Mouse (Mus musculus) MEL (cell line): ENCODE results near the gene Itpka. TPM values are rescaled to one million over a fixed set of nuclear protein-coding genes. Genes with fewer than 3 reads are reported as not detected.

ENCODE experiments used
- DNase-seq: peaks from one replicate; pipeline ENCODE4 v3.0.0; 2011; ENCODE audit warnings: low read depth, low spot score
- H3K27ac ChIP-seq: 2 replicates; pipeline ENCODE4 v1.5.1; 2012; ENCODE audit warnings: low read depth, mild to moderate bottlenecking, control low read depth, low read length, moderate library complexity; ENCODE audit not compliant: control insufficient read depth
- H3K27me3 ChIP-seq, 2 experiments: fragments of 150-350 bp in 1 of 2; sonication (generic) in 1 of 2; 2 replicates each; pipeline ENCODE4 v1.6.1; 2012; ENCODE audit warnings: low read length in 2 of 2, mild to moderate bottlenecking in 2 of 2, improper control_type of control experiment in 1 of 2, moderate library complexity in 1 of 2; ENCODE audit not compliant: insufficient read depth in 2 of 2, control insufficient read depth in 1 of 2
- H3K36me3 ChIP-seq, 2 experiments: 2 replicates each; pipeline ENCODE4 v1.6.1; 2012 to 2014; ENCODE audit warnings: low read length in 2 of 2, improper control_type of control experiment in 1 of 2, inconsistent platforms in 1 of 2, mild to moderate bottlenecking in 1 of 2; ENCODE audit not compliant: insufficient read depth in 2 of 2, control insufficient read depth in 1 of 2
- H3K4me1 ChIP-seq, 2 experiments: fragments of 150-350 bp in 1 of 2; sonication (generic) in 1 of 2; 2 replicates each; pipeline ENCODE4 v1.6.1; 2012; ENCODE audit warnings: low read length in 2 of 2, improper control_type of control experiment in 1 of 2, mild to moderate bottlenecking in 1 of 2; ENCODE audit not compliant: insufficient read depth in 2 of 2, control insufficient read depth in 1 of 2
- H3K4me3 ChIP-seq, 2 experiments: fragments of 150-350 bp in 1 of 2; sonication (generic) in 1 of 2; 2 replicates each; pipeline ENCODE4 v1.5.1; 2012; ENCODE audit warnings: low read depth in 2 of 2, low read length in 2 of 2, mild to moderate bottlenecking in 2 of 2, moderate library complexity in 2 of 2, control low read depth in 1 of 2, improper control_type of control experiment in 1 of 2; ENCODE audit not compliant: control insufficient read depth in 1 of 2, insufficient read depth in 1 of 2
- H3K79me2 ChIP-seq: 2 replicates; pipeline ENCODE4 v1.6.1; 2012; ENCODE audit warnings: mild to moderate bottlenecking, low read length, moderate library complexity; ENCODE audit not compliant: control insufficient read depth, poor library complexity, insufficient read depth
- H3K9ac ChIP-seq: 2 replicates; pipeline ENCODE4 v1.6.1; 2012; ENCODE audit warnings: low read depth, mild to moderate bottlenecking, control low read depth, low read length, moderate library complexity; ENCODE audit not compliant: control insufficient read depth, poor library complexity, severe bottlenecking
- H3K9me3 ChIP-seq: fragments of 150-350 bp; sonication (generic); replicated peaks from 2 replicates; pipeline ENCODE4 v1.6.1; 2012; ENCODE audit warnings: mild to moderate bottlenecking, low read length, improper control_type of control experiment, moderate library complexity; ENCODE audit not compliant: insufficient read depth
- BHLHE40 ChIP-seq: IDR thresholded peaks from 2 replicates; pipeline ENCODE4 v1.6.1; 2012; ENCODE audit warnings: low read depth, mild to moderate bottlenecking, inconsistent platforms, low read length, improper control_type of control experiment, borderline replicate concordance
- CHD1 ChIP-seq: IDR thresholded peaks from 2 replicates; pipeline ENCODE4 v1.6.1; 2012; ENCODE audit warnings: low read depth, mild to moderate bottlenecking, inconsistent platforms, low read length, improper control_type of control experiment
- CHD2 ChIP-seq: IDR thresholded peaks from 2 replicates; pipeline ENCODE4 v1.6.1; 2011; ENCODE audit warnings: low read length, improper control_type of control experiment
- CTCF ChIP-seq, 3 experiments: IDR thresholded peaks in 2 of 3; conservative IDR thresholded peaks in 1 of 3; 2 replicates each; pipeline ENCODE4 v1.5.1; 2011 to 2012; ENCODE audit warnings: low read length in 3 of 3, low read depth in 2 of 3, mild to moderate bottlenecking in 2 of 3, improper control_type of control experiment in 1 of 3, inconsistent platforms in 1 of 3, mixed read lengths in 1 of 3, moderate library complexity in 1 of 3; ENCODE audit not compliant: control insufficient read depth in 1 of 3, insufficient read depth in 1 of 3, poor library complexity in 1 of 3, severe bottlenecking in 1 of 3
- ELF1 ChIP-seq: IDR thresholded peaks from 2 replicates; pipeline ENCODE4 v1.6.1; 2014; ENCODE audit warnings: low read depth, mild to moderate bottlenecking, inconsistent platforms, low read length, improper control_type of control experiment, moderate library complexity
- ETS1 ChIP-seq: IDR thresholded peaks from 2 replicates; pipeline ENCODE4 v1.6.1; 2012; ENCODE audit warnings: low read depth, mild to moderate bottlenecking, inconsistent platforms, low read length, improper control_type of control experiment, moderate library complexity
- JUND ChIP-seq: IDR thresholded peaks from 2 replicates; pipeline ENCODE4 v1.6.1; 2011; ENCODE audit warnings: low read depth, mild to moderate bottlenecking, improper control_type of control experiment, low read length
- KAT2A ChIP-seq: conservative IDR thresholded peaks from 2 replicates; pipeline ENCODE4 v1.6.1; 2012; ENCODE audit warnings: low read depth, low read length, improper control_type of control experiment, inconsistent platforms
- MAFK ChIP-seq: IDR thresholded peaks from 2 replicates; pipeline ENCODE4 v1.6.1; 2011; ENCODE audit warnings: low read depth, mild to moderate bottlenecking, low read length, improper control_type of control experiment, borderline replicate concordance
- MAX ChIP-seq: IDR thresholded peaks from 2 replicates; pipeline ENCODE4 v1.6.1; 2011; ENCODE audit warnings: low read length, improper control_type of control experiment
- MEF2A ChIP-seq: IDR thresholded peaks from 2 replicates; pipeline ENCODE4 v1.6.1; 2014; ENCODE audit warnings: low read depth, mild to moderate bottlenecking, inconsistent platforms, low read length, improper control_type of control experiment; ENCODE audit not compliant: poor library complexity, insufficient replicate concordance, severe bottlenecking; ENCODE audit errors: extremely low read depth
- MXI1 ChIP-seq: IDR thresholded peaks from 2 replicates; pipeline ENCODE4 v1.6.1; 2011; ENCODE audit warnings: mild to moderate bottlenecking, low read depth, low read length, improper control_type of control experiment
- MYB ChIP-seq: IDR thresholded peaks from 2 replicates; pipeline ENCODE4 v1.6.1; 2011; ENCODE audit warnings: mild to moderate bottlenecking, low read depth, low read length, improper control_type of control experiment
- MYC ChIP-seq: IDR thresholded peaks from 2 replicates; pipeline ENCODE4 v1.6.1; 2011; ENCODE audit warnings: low read depth, mild to moderate bottlenecking, low read length, improper control_type of control experiment, moderate library complexity
- NRF1 ChIP-seq: IDR thresholded peaks from 2 replicates; pipeline ENCODE4 v1.6.1; 2014; ENCODE audit warnings: low read depth, mild to moderate bottlenecking, inconsistent platforms, low read length, improper control_type of control experiment, moderate library complexity; ENCODE audit not compliant: poor library complexity, insufficient read depth, severe bottlenecking
- POLR2A ChIP-seq, 2 experiments: IDR thresholded peaks; 2 replicates each; pipeline ENCODE4 v1.6.1; 2011 to 2012; ENCODE audit warnings: low read length in 2 of 2, mild to moderate bottlenecking in 2 of 2, control low read depth in 1 of 2, improper control_type of control experiment in 1 of 2, low read depth in 1 of 2, moderate library complexity in 1 of 2; ENCODE audit not compliant: control insufficient read depth in 1 of 2, insufficient read depth in 1 of 2, poor library complexity in 1 of 2
- RAD21 ChIP-seq: IDR thresholded peaks from 2 replicates; pipeline ENCODE4 v1.6.1; 2011; ENCODE audit warnings: mild to moderate bottlenecking, low read depth, low read length, improper control_type of control experiment
- SMC3 ChIP-seq: IDR thresholded peaks from 2 replicates; pipeline ENCODE4 v1.6.1; 2011; ENCODE audit warnings: low read depth, low read length, improper control_type of control experiment
- TAL1 ChIP-seq: IDR thresholded peaks from 2 replicates; pipeline ENCODE4 v1.6.1; 2012; ENCODE audit warnings: mild to moderate bottlenecking, inconsistent platforms, low read length, moderate library complexity, mixed read lengths
- TBP ChIP-seq: IDR thresholded peaks from 2 replicates; pipeline ENCODE4 v1.8.0; 2011; ENCODE audit warnings: low read depth, low read length, improper control_type of control experiment
- TCF12 ChIP-seq: IDR thresholded peaks from 2 replicates; pipeline ENCODE4 v1.6.1; 2014; ENCODE audit warnings: low read depth, mild to moderate bottlenecking, inconsistent platforms, low read length, improper control_type of control experiment, moderate library complexity
- UBTF ChIP-seq: IDR thresholded peaks from 2 replicates; pipeline ENCODE4 v1.6.1; 2012; ENCODE audit warnings: low read depth, mild to moderate bottlenecking, inconsistent platforms, low read length, improper control_type of control experiment, moderate library complexity, borderline replicate concordance; ENCODE audit not compliant: insufficient read depth
- ZC3H11A ChIP-seq: IDR thresholded peaks from 2 replicates; pipeline ENCODE4 v1.6.1; 2012; ENCODE audit warnings: low read depth, mild to moderate bottlenecking, inconsistent platforms, low read length, improper control_type of control experiment
- ZKSCAN1 ChIP-seq: IDR thresholded peaks from 2 replicates; pipeline ENCODE4 v1.6.1; 2012; ENCODE audit warnings: low read depth, mild to moderate bottlenecking, inconsistent platforms, low read length, improper control_type of control experiment, moderate library complexity
- ZMIZ1 ChIP-seq: IDR thresholded peaks from 2 replicates; pipeline ENCODE4 v1.6.1; 2012; ENCODE audit warnings: low read depth, mild to moderate bottlenecking, inconsistent platforms, low read length, improper control_type of control experiment, moderate library complexity
- polyA plus RNA-seq, 2 experiments: library from polyadenylated mRNA; stranded (reverse) in 1 of 2; unstranded in 1 of 2; fragments of >175 nt in 1 of 2; fragments of >200 nt in 1 of 2; gene quantifications; 2 replicates each; pipeline versions ENCODE4 v1.2.1 to v1.2.4; 2012; ENCODE audit warnings: low replicate concordance in 2 of 2, low read depth in 1 of 2; ENCODE audit not compliant: insufficient read length in 2 of 2, insufficient read depth in 1 of 2, missing spikeins in 1 of 2
- total RNA-seq: library from RNA; depleted of rRNA; stranded (reverse); fragments of 300-350 nt; gene quantifications from 2 replicates; pipeline ENCODE4 v1.2.3, GENCODE M21; 2012

The Itpka gene
- total and polyA plus RNA-seq, 3 experiments: 2.1 to 3.1 TPM; not detected in 1

GRCm38 (mm10) chr2:119699962-119700361 lies 42.2 kb upstream of the Itpka start:
- Histone ChIP-seq H3K36me3 (peaks cover 2 to 4% of the 10 kb centered on the region in 2 experiments), H3K4me3 (no peak overlapping the region), H3K9ac (no peak overlapping the region), H3K27ac (no peak overlapping the region), H3K9me3 (no peaks in the 10 kb centered on the region), H3K79me2 (no peaks in the 10 kb centered on the region), H3K27me3 (no peaks in the 10 kb centered on the region), H3K4me1 (peaks cover 3 to 5% of the 10 kb centered on the region in 2 experiments; a peak in 3 of 4 replicates)
- DNase-seq: no peak
- TF ChIP-seq TCF12 (no peak), MEF2A (no peak), CTCF (IDR thresholded peaks at IDR 0.05 in 2 of 3, conservative IDR thresholded peaks at IDR 0.05 in 1 of 3; ENCODE audit: control insufficient read depth in 1 of 3, insufficient read depth in 1 of 3, low read depth in 2 of 3, low read length in 3 of 3, poor library complexity in 1 of 3, severe bottlenecking in 1 of 3) (no peak), MXI1 (no peak), MAX (no peak), RAD21 (no peak), MYC (no peak), TAL1 (no peak), CHD1 (no peak), POLR2A (IDR thresholded peaks at IDR 0.05; ENCODE audit: control insufficient read depth in 1 of 2, insufficient read depth in 1 of 2, low read depth in 1 of 2, low read length in 2 of 2, poor library complexity in 1 of 2) (no peak), ELF1 (no peak), TBP (no peak), MAFK (no peak), MYB (no peak), ZKSCAN1 (no peak), NRF1 (no peak)

- Histone ChIP-seq H3K79me2 (no peaks in the 10 kb centered on the region), H3K9me3 (no peaks in the 10 kb centered on the region), H3K27me3 (no peaks in the 10 kb centered on the region), H3K9ac (no peak overlapping the region), H3K36me3 (peaks cover 2 to 10% of the 10 kb centered on the region in 2 experiments; a peak in 3 of 4 replicates), H3K4me1 (peaks cover 0 to 3% of the 10 kb centered on the region in 2 experiments; a peak in 1 of 4 replicates), H3K27ac (no peak overlapping the region), H3K4me3 (no peak overlapping the region)
- DNase-seq: no peak
- TF ChIP-seq SMC3 (no peak), MEF2A (no peak), TBP (no peak), CHD1 (no peak), ZC3H11A (no peak), ETS1 (no peak), CHD2 (no peak), ZMIZ1 (no peak), ELF1 (no peak), MYC (no peak), MAFK (no peak), BHLHE40 (no peak), MYB (no peak), KAT2A (no peak), MAX (no peak), JUND (no peak), UBTF (no peak)
- TF ChIP-seq, all 39 proteins: peak for 0
Measured at GRCm38 (mm10) chr2:119703171-119703570, 39.0 kb upstream of the Itpka start.
